Mouse (Mus musculus): ENCODE data around the gene Sp4. TPM values are rescaled to one million over a fixed set of nuclear protein-coding genes. Genes with fewer than 3 reads are reported as not detected.

Gene Sp4
- polyA plus RNA-seq (2014; fragmentation: Nextera tagmentation; extraction: Ambion mirVana) = 29.1 and 29.8 TPM in 2 replicates

DNA sequence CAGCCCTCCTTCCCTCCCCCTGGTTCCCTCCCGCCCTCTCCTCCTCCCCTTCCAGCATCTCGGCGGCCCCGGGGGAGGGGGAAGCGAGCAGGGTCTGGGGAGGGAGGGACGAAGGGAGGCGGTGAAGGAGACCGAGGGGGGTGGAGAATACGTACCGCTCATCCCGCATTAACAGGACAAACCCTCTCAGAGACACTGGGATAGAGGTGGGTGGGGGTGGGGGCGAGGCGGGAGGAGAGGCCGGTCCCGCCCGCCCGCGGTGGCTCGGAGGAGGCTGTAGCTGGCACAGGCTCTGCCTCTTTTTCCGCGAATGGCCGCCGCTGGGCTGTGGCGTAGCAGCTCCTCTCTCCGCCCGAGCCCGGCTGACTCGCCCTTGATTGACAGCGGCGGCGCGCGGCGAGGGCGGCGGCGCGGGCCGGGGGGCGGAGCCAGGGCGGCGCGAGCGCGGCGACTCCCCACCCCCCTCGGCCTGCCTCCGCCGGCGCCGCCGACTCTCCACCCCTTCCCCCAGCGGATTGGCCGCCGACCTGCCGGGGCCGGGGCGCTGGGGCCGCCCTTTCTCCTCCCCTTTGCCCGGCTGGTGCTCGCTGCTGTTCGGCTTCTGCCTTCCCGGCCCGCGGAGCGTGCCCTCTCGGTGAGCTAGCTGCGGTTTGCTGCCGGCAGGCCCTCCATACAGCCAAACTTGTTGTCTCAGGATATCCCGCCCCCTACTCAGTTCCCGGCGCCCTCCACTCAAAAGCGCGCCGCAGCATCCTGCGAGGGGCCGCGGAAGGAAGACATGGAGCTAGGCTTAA, at the start of gene Sp4:
Gene Sp4, minus strand, starts transcription at position 369 of the 794 bp plus-strand sequence.
- peak within 1 kb of the TSS; percentile 95 for H3K27ac ChIP-seq
- WGBS = under 1% methylated on average over 47 of the region's 78 CpGs
- DNase-seq (ENCODE audit: low spot score) (peak; percentile 91), ATAC-seq (ENCODE audit: low FRiP score) (peak; percentile 93)
- H3K9ac ChIP-seq = peak within 1 kb of the TSS; percentile 66
- H3K4me2 ChIP-seq (replicated peaks) = peak within 1 kb of the TSS; percentile 77
- H3K4me1 ChIP-seq (replicated peaks; ENCODE audit: control insufficient read depth, insufficient read depth, low read length) = peaks cover 37% of the 10 kb centered on the region
- no peaks in the 10 kb centered on the region for H3K27me3 ChIP-seq (ENCODE audit: control insufficient read depth, insufficient read depth, low read length)
- peak within 1 kb of the TSS; percentile 52 for H3K4me3 ChIP-seq (replicated peaks; ENCODE audit: low read length)
- peaks cover 10% of the 10 kb centered on the region for H3K36me3 ChIP-seq (replicated peaks; ENCODE audit: control insufficient read depth, insufficient read depth)
- no peaks in the 10 kb centered on the region for H3K9me3 ChIP-seq (ENCODE audit: control insufficient read depth, low read length)

DNA sequence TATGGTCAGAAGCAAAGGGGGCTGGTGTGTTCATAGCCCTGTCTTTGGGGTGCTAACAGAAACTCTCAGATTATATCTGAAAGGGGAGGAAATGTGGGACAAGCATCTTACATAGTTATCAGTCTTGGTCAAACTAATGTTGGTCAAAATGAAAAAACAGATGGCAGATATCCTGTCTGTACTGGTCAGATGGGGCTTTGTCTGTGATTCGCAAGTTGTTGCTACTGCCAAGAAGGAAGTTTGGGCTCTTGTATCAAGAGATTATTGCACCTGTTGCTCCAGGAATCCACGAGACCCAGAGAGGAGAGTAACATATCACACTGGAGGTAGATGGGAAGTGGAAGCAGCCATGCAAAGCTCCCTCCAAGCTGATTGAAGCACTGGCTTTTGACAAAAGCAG, 37.9 kb upstream of the Sp4 start:
- no peaks in the 10 kb centered on the region for H3K9me3 ChIP-seq (ENCODE audit: control insufficient read depth, low read length)
- 73% methylated on average over 2 of the region's 2 CpGs for WGBS
- H3K27me3 ChIP-seq (ENCODE audit: control insufficient read depth, insufficient read depth, low read length) = no peaks in the 10 kb centered on the region
- no peak for DNase-seq (ENCODE audit: low spot score)
- H3K4me3 ChIP-seq (replicated peaks; ENCODE audit: low read length) = no peak overlapping the region
- no peaks in the 10 kb centered on the region for H3K36me3 ChIP-seq (replicated peaks; ENCODE audit: control insufficient read depth, insufficient read depth)
- no peak overlapping the region for H3K4me2 ChIP-seq (replicated peaks)
- ATAC-seq (ENCODE audit: low FRiP score) = no peak
- no peak overlapping the region for H3K9ac ChIP-seq
- no peak overlapping the region for H3K27ac ChIP-seq
- no peaks in the 10 kb centered on the region for H3K4me1 ChIP-seq (replicated peaks; ENCODE audit: control insufficient read depth, insufficient read depth, low read length)

DNA sequence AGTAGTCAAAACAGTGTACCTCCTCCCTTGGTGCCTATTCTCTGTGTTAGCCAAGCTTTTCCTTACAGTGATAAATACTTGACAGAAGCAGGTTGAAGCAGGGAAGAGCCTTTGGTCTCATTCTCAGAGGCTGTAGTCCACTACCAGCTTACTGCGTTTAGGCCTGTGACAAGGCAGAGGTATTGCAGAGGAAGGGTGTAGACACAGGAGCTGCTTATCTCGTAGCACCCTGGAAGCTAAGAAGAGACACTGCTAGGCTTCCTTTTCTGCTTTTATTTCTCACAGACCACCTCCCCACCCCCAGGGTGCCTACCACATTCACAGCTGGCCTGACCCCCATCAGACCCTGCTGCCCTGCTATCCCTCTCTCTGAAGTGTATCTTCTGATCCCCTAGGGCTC, 37.0 kb upstream of the Sp4 start:
- H3K4me1 ChIP-seq (replicated peaks; ENCODE audit: control insufficient read depth, insufficient read depth, low read length) = no peaks in the 10 kb centered on the region
- no peaks in the 10 kb centered on the region for H3K9me3 ChIP-seq (ENCODE audit: control insufficient read depth, low read length)
- DNase-seq (ENCODE audit: low spot score) = no peak
- H3K4me2 ChIP-seq (replicated peaks) = no peak overlapping the region
- WGBS = 83% methylated on average over 2 of the region's 2 CpGs
- no peak overlapping the region for H3K4me3 ChIP-seq (replicated peaks; ENCODE audit: low read length)
- H3K27ac ChIP-seq = no peak overlapping the region
- H3K27me3 ChIP-seq (ENCODE audit: control insufficient read depth, insufficient read depth, low read length) = no peaks in the 10 kb centered on the region
- H3K36me3 ChIP-seq (replicated peaks; ENCODE audit: control insufficient read depth, insufficient read depth) = no peaks in the 10 kb centered on the region
- H3K9ac ChIP-seq = no peak overlapping the region
- no peak for ATAC-seq (ENCODE audit: low FRiP score)

DNA sequence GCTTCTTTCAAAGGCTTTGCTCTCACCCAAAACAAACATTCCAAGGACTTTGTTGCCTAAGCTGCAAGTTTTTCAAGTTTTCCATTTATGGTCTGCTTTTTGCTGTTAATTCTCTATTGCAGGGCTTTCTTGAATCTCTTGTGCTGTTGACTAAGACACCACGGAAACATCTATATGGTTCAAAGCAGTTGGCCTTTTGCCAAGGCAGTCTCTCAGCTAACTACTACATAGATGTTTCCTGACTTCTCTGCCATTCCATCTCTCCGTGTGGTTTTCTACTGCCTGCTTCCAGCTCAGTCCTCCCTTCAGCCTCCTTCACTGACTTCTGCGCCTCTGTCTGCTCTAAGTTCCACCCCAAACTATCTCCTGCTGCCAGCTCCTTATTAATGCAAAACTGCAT, 36.1 kb upstream of the Sp4 start:
- H3K9me3 ChIP-seq (ENCODE audit: control insufficient read depth, low read length) = no peaks in the 10 kb centered on the region
- H3K36me3 ChIP-seq (replicated peaks; ENCODE audit: control insufficient read depth, insufficient read depth) = no peaks in the 10 kb centered on the region
- H3K27ac ChIP-seq = no peak overlapping the region
- no peak for DNase-seq (ENCODE audit: low spot score)
- H3K4me3 ChIP-seq (replicated peaks; ENCODE audit: low read length) = no peak overlapping the region
- 82% methylated on average over 3 of the region's 3 CpGs for WGBS
- H3K27me3 ChIP-seq (ENCODE audit: control insufficient read depth, insufficient read depth, low read length) = no peaks in the 10 kb centered on the region
- ATAC-seq (ENCODE audit: low FRiP score) = no peak
- H3K4me1 ChIP-seq (replicated peaks; ENCODE audit: control insufficient read depth, insufficient read depth, low read length) = no peaks in the 10 kb centered on the region
- H3K9ac ChIP-seq = no peak overlapping the region
- H3K4me2 ChIP-seq (replicated peaks) = no peak overlapping the region

DNA sequence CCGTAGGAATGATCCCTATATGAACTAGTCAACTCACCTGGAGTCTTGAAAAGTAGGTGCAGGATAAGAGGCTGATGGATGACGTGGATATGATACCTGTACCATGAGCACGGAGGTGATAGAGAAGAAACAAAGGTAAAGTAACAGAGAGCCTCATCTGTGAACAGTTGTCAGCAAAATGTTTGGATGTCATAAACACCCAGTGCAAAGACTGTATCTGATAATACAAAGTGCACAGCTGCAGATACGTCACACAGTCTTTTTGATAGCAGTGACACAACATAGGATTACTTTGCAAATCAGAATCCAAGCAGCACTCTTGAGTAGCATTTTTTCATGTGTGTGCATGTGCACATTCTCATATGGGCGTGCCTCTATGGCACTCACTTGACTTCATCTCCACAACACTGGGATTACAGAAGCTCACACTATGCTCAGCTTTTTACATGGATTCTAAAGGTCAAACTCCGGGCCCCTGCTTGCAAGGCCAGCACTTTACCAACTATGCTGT, 27.6 kb upstream of the Sp4 start:
- Histone ChIP-seq H3K4me3 (replicated peaks; ENCODE audit: low read length) (no peak overlapping the region), H3K27me3 (ENCODE audit: control insufficient read depth, insufficient read depth, low read length) (no peaks in the 10 kb centered on the region), H3K4me1 (replicated peaks; ENCODE audit: control insufficient read depth, insufficient read depth, low read length) (no peaks in the 10 kb centered on the region), H3K27ac (no peak overlapping the region), H3K9me3 (ENCODE audit: control insufficient read depth, low read length) (no peaks in the 10 kb centered on the region), H3K4me2 (replicated peaks) (no peak overlapping the region), H3K36me3 (replicated peaks; ENCODE audit: control insufficient read depth, insufficient read depth) (no peaks in the 10 kb centered on the region), H3K9ac (no peak overlapping the region)
- 94% methylated on average over 6 of the region's 6 CpGs for WGBS
- DNase-seq (ENCODE audit: low spot score) (no peak), ATAC-seq (ENCODE audit: low FRiP score) (no peak)

DNA sequence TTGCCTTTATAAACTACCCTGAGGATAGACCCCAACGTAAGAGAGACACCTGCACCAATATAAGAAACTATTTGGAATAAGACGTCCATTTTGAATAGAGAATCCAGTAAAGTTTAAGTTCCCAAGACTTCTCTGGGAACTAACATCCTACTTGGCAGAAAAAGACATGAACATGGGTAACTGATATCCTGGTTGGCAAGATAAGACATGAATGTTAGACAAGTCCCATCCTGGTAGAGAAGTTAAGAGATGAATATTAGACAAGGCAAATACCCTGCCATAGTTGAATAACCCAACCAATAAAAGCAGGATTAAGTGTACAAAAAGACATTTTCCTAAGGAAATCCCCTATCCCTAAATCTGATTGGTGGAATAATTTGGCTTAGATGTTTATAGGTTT, 26.3 kb upstream of the Sp4 start:
- Histone ChIP-seq H3K9me3 (ENCODE audit: control insufficient read depth, low read length) (no peaks in the 10 kb centered on the region), H3K4me1 (replicated peaks; ENCODE audit: control insufficient read depth, insufficient read depth, low read length) (no peaks in the 10 kb centered on the region), H3K36me3 (replicated peaks; ENCODE audit: control insufficient read depth, insufficient read depth) (no peaks in the 10 kb centered on the region), H3K4me2 (replicated peaks) (no peak overlapping the region), H3K27me3 (ENCODE audit: control insufficient read depth, insufficient read depth, low read length) (no peaks in the 10 kb centered on the region), H3K27ac (no peak overlapping the region), H3K4me3 (replicated peaks; ENCODE audit: low read length) (no peak overlapping the region), H3K9ac (no peak overlapping the region)
- DNase-seq (ENCODE audit: low spot score) = no peak
- 94% methylated on average over 2 of the region's 2 CpGs for WGBS
- no peak for ATAC-seq (ENCODE audit: low FRiP score)

DNA sequence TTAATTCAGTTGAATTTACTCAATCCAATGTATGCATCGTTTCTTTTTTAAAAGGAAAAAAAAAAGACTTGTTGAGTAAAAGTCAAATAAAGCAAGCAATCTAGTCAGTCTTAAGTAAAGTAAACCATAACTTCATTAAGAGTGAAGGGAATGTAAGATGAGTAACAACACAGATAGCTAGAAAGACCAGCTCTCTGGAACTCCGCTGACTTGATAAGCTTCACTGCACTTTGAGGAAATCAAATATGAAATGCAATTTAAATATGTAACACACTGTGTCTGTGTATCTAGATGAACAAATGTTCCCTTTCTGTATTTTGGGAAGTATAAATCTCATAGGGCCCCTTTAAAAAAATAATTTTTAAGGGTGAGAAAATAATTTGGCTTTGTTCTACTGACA, 24.9 kb upstream of the Sp4 start:
- no peak for ATAC-seq (ENCODE audit: low FRiP score)
- 92% methylated on average over 2 of the region's 2 CpGs for WGBS

DNA sequence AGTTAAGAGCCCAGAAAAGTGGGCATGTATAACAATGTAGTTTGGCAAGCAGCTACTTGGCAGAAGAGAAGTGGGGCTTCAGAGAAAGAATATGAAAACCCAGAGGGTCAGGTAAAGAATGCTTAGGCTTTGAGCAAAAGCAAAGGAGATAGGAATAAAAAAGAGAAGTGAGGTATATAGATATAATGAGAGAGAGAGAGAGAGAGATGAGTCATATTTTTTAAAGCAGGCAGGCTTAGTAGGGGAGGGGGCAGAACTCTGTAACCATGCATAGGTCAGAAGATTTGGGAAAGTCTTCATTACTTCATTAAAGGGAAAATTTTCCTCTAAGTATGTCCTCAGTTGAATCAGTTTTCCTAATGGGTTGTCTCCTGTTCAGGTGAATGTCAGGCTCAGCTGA, 18.8 kb upstream of the Sp4 start:
- Histone ChIP-seq H3K36me3 (replicated peaks; ENCODE audit: control insufficient read depth, insufficient read depth) (no peaks in the 10 kb centered on the region), H3K9ac (no peak overlapping the region), H3K9me3 (ENCODE audit: control insufficient read depth, low read length) (no peaks in the 10 kb centered on the region), H3K4me2 (replicated peaks) (no peak overlapping the region), H3K4me1 (replicated peaks; ENCODE audit: control insufficient read depth, insufficient read depth, low read length) (no peaks in the 10 kb centered on the region), H3K4me3 (replicated peaks; ENCODE audit: low read length) (no peak overlapping the region), H3K27ac (no peak overlapping the region), H3K27me3 (ENCODE audit: control insufficient read depth, insufficient read depth, low read length) (no peaks in the 10 kb centered on the region)
- no peak for DNase-seq (ENCODE audit: low spot score)
- ATAC-seq (ENCODE audit: low FRiP score) = no peak

More for the DNA sequence above, 24.9 kb upstream of the Sp4 start:
- Histone ChIP-seq H3K9ac (no peak overlapping the region), H3K4me1 (replicated peaks; ENCODE audit: control insufficient read depth, insufficient read depth, low read length) (no peaks in the 10 kb centered on the region), H3K4me2 (replicated peaks) (no peak overlapping the region), H3K36me3 (replicated peaks; ENCODE audit: control insufficient read depth, insufficient read depth) (no peaks in the 10 kb centered on the region), H3K4me3 (replicated peaks; ENCODE audit: low read length) (no peak overlapping the region), H3K27ac (no peak overlapping the region), H3K9me3 (ENCODE audit: control insufficient read depth, low read length) (no peaks in the 10 kb centered on the region), H3K27me3 (ENCODE audit: control insufficient read depth, insufficient read depth, low read length) (no peaks in the 10 kb centered on the region)
- no peak for DNase-seq (ENCODE audit: low spot score)

DNA sequence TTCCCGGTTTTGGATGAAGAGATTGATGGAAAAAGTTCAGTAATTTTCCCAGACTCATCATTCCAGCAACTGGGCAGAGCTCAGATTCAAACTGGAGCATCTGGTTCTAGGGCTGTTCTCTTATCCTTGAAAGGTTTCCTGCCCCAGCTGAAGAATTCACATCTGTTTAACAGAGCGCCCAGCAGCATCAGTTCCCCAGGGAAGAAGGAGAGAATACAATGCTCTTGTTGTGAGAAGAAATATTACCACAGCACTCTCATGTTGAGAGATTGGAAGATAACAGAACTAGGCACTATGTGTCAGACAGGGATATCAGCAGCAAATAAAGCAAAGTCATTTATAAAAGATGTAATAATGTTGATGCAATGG, 13.2 kb upstream of the Sp4 start:
- no peaks in the 10 kb centered on the region for H3K9me3 ChIP-seq (ENCODE audit: control insufficient read depth, low read length)
- WGBS = 84% methylated on average over 2 of the region's 2 CpGs

More for the DNA sequence above, 13.2 kb upstream of the Sp4 start:
- H3K4me3 ChIP-seq (replicated peaks; ENCODE audit: low read length) = no peak overlapping the region
- no peak overlapping the region for H3K27ac ChIP-seq
- no peaks in the 10 kb centered on the region for H3K27me3 ChIP-seq (ENCODE audit: control insufficient read depth, insufficient read depth, low read length)
- ATAC-seq (ENCODE audit: low FRiP score) (no peak), DNase-seq (ENCODE audit: low spot score) (no peak)
- H3K9ac ChIP-seq = no peak overlapping the region
- H3K4me2 ChIP-seq (replicated peaks) = no peak overlapping the region
- H3K36me3 ChIP-seq (replicated peaks; ENCODE audit: control insufficient read depth, insufficient read depth) = no peaks in the 10 kb centered on the region
- H3K4me1 ChIP-seq (replicated peaks; ENCODE audit: control insufficient read depth, insufficient read depth, low read length) = no peaks in the 10 kb centered on the region

Data from hindbrain, embryonic 14.5 days (tissue).